Mouse (Mus musculus): ENCODE measurements around the gene H2al1c. TPM values are rescaled to one million over a fixed set of nuclear protein-coding genes. Genes with fewer than 3 reads are reported as not detected.
"Not testable (repeated sequence)": the region's sequence is repeated elsewhere in the genome, so short reads cannot be mapped to it uniquely, and the experiment has no call there.

The H2al1c gene
- not detected in 2 replicates for polyA plus RNA-seq (2012; rRNA removed)

- not testable (repeated sequence) for DNase-seq (ENCODE audit: low spot score)
Measured at GRCm38 (mm10) chrX:11305355-11305754, at the start of gene H2al1c. H2al1c (plus strand) TSS chrX:11305655.

DNA sequence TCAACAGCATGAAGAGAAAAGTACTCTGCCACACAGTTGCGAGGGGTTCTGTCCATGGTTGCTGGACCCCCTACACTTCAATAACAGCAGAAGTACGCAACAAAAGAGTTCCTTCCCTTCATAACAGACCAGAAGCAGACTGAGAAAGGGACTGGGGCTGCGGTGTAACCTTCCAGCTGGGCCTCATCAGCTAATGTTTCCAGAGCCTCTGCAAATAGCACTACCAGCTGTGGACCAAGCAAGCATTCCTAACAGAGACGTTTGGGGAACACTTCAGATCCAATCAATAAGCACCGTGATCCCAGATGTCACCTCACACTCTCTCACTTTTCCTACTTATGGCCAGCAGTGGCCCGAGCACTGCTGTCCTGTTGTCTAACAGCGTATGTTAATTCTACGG, 40.5 kb upstream of the H2al1c start:
- DNase-seq (ENCODE audit: low spot score): no peak

- DNase-seq (ENCODE audit: low spot score): no peak
Measured at GRCm38 (mm10) chrX:11267791-11268190, 37.7 kb upstream of the H2al1c start.

DNA sequence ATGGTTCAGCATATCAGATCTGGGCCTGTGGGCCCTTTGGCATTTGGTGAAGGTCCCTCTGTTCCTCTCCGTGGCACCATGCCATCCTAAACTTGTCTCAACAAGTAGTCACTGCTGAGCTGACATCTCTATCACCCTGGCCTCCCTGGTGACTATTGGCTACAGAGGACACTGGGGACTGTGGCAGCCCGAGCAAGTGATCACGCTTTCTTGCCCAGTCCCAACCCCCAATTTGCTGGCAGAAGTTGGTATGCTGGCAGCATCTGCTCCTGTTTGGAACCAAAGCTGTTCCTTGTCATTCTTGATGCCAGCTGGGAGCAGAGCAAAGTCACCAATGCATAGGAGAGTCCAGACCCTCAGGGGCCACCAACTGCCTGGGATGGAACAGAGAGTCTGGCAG, 36.4 kb upstream of the H2al1c start:
- DNase-seq (ENCODE audit: low spot score): no peak

GRCm38 (mm10) chrX:11273190-11273589, 32.3 kb upstream of the H2al1c start:
- DNase-seq (ENCODE audit: low spot score): no peak

DNA sequence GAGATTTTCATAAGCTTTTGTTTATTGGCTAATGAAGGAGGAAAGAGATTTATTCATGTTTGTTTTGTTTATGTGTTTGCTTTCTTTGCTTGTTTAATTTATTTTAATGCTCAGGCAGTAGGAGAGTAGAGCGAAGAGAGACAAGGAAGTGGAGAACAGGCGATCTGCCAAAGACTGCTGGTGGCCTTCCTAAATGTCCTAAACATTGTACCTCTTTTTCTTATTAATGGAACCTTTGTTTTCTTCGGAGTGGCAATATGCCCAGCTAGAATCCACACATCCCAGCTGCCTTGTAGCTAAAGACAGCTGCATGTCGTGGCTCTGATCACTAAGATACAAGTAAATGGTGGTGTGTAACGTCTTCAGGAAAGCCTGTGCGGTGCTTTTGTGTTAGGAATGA, 28.4 kb upstream of the H2al1c start:
- no peak for DNase-seq (ENCODE audit: low spot score)

GRCm38 (mm10) chrX:11280741-11281140, 24.7 kb upstream of the H2al1c start:
- DNase-seq (ENCODE audit: low spot score): no peak

GRCm38 (mm10) chrX:11288306-11288882, 17.1 kb upstream of the H2al1c start:
- no peak for DNase-seq (ENCODE audit: low spot score)

GRCm38 (mm10) chrX:11289244-11289643, 16.2 kb upstream of the H2al1c start:
- no peak for DNase-seq (ENCODE audit: low spot score)

DNA sequence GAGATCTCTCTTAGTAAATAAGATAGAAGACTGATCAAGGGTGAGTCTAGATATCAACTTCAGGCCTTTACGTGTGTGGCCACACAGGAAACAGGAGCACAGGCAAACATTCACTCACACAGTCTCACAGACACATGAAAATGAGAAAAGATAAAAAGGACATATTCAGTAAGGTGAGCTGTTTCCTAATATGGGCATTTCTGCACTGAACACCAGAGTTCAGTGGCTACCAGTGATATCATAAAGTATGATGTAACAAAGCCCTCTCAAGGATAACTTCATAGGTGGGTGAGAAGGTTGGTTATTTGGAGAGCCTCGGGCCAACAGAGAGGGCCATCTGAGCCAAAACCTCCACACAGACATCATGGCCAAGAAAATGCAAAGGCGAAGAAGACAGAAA, 6.5 kb upstream of the H2al1c start, which contains the start of gene H2al1a:
Gene H2al1a (plus strand): TSS at position 301 of the 400 bp plus-strand sequence.
- not testable (repeated sequence) for DNase-seq (ENCODE audit: low spot score)

DNA sequence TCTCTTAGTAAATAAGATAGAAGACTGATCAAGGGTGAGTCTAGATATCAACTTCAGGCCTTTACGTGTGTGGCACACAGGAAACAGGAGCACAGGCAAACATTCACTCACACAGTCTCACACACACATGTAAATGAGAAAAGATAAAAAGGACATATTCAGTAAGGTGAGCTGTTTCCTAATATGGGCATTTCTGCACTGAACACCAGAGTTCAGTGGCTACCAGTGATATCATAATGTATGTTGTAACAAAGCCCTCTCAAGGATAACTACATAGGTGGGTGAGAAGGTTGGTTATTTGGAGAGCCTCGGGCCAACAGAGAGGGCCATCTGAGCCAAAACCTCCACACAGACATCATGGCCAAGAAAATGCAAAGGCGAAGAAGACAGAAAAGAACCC, 3.3 kb upstream of the H2al1c start, which contains the start of gene H2al1b:
Gene H2al1b (plus strand): TSS at position 301 of the 400 bp plus-strand sequence.
- DNase-seq (ENCODE audit: low spot score): not testable (repeated sequence)

GRCm38 (mm10) chrX:11308524-11308923, 3.1 kb downstream of the H2al1c start, which contains the start of gene H2al1d:
H2al1d (plus strand) TSS chrX:11308824.
- not testable (repeated sequence) for DNase-seq (ENCODE audit: low spot score)

DNA sequence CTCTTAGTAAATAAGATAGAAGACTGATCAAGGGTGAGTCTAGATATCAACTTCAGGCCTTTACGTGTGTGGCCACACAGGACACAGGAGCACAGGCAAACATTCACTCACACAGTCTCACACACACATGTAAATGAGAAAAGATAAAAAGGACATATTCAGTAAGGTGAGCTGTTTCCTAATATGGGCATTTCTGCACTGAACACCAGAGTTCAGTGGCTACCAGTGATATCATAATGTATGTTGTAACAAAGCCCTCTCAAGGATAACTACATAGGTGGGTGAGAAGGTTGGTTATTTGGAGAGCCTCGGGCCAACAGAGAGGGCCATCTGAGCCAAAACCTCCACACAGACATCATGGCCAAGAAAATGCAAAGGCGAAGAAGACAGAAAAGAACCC, 6.2 kb downstream of the H2al1c start, which contains the start of gene H2al1e:
Gene H2al1e (plus strand): TSS at position 301 of the 400 bp plus-strand sequence.
- not testable (repeated sequence) for DNase-seq (ENCODE audit: low spot score)

DNA sequence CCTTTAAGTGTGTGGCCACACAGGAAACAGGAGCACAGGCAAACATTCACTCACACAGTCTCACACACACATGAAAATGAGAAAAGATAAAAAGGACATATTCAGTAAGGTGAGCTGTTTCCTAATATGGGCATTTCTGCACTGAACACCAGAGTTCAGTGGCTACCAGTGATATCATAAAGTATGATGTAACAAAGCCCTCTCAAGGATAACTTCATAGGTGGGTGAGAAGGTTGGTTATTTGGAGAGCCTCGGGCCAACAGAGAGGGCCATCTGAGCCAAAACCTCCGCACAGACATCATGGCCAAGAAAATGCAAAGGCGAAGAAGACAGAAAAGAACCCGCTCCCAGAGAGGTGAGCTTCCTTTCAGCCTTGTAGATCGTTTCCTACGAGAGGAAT, 9.4 kb downstream of the H2al1c start, which contains the start of gene H2al1f:
Gene H2al1f (plus strand): TSS at position 301 of the 400 bp plus-strand sequence.
- DNase-seq (ENCODE audit: low spot score): not testable (repeated sequence)

DNA sequence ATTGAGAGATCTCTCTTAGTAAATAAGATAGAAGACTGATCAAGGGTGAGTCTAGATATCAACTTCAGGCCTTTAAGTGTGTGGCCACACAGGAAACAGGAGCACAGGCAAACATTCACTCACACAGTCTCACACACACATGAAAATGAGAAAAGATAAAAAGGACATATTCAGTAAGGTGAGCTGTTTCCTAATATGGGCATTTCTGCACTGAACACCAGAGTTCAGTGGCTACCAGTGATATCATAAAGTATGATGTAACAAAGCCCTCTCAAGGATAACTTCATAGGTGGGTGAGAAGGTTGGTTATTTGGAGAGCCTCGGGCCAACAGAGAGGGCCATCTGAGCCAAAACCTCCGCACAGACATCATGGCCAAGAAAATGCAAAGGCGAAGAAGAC, 12.5 kb downstream of the H2al1c start, which contains the start of gene H2al1g:
Gene H2al1g (plus strand): TSS at position 301 of the 400 bp plus-strand sequence.
- DNase-seq (ENCODE audit: low spot score): not testable (repeated sequence)

DNA sequence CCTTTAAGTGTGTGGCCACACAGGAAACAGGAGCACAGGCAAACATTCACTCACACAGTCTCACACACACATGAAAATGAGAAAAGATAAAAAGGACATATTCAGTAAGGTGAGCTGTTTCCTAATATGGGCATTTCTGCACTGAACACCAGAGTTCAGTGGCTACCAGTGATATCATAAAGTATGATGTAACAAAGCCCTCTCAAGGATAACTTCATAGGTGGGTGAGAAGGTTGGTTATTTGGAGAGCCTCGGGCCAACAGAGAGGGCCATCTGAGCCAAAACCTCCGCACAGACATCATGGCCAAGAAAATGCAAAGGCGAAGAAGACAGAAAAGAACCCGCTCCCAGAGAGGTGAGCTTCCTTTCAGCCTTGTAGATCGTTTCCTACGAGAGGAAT, 15.7 kb downstream of the H2al1c start, which contains the start of gene H2al1h:
Gene H2al1h (plus strand): TSS at position 301 of the 400 bp plus-strand sequence.
- DNase-seq (ENCODE audit: low spot score): not testable (repeated sequence)

DNA sequence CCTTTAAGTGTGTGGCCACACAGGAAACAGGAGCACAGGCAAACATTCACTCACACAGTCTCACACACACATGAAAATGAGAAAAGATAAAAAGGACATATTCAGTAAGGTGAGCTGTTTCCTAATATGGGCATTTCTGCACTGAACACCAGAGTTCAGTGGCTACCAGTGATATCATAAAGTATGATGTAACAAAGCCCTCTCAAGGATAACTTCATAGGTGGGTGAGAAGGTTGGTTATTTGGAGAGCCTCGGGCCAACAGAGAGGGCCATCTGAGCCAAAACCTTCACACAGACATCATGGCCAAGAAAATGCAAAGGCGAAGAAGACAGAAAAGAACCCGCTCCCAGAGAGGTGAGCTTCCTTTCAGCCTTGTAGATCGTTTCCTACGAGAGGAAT, 18.9 kb downstream of the H2al1c start, which contains the start of gene H2al1i:
Gene H2al1i (plus strand): TSS at position 301 of the 400 bp plus-strand sequence.
- DNase-seq (ENCODE audit: low spot score): not testable (repeated sequence)

DNA sequence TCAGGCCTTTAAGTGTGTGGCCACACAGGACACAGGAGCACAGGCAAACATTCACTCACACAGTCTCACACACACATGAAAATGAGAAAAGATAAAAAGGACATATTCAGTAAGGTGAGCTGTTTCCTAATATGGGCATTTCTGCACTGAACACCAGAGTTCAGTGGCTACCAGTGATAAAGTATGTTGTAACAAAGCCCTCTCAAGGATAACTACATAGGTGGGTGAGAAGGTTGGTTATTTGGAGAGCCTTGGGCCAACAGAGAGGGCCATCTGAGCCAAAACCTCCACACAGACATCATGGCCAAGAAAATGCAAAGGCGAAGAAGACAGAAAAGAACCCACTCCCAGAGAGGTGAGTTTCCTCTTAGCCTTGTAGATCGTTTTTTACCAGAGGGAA, 22.1 kb downstream of the H2al1c start, which contains the start of gene H2al1j:
Gene H2al1j (plus strand): TSS at position 301 of the 400 bp plus-strand sequence.
- not testable (repeated sequence) for DNase-seq (ENCODE audit: low spot score)

GRCm38 (mm10) chrX:11345762-11346161, 40.3 kb downstream of the H2al1c start:
- no peak for DNase-seq (ENCODE audit: low spot score)

GRCm38 (mm10) chrX:11346756-11347155, 41.3 kb downstream of the H2al1c start:
- DNase-seq (ENCODE audit: low spot score): no peak

Measured in urinary bladder, adult 2 months (tissue).